Mouse (Mus musculus): ENCODE data around the gene Dnajc9. TPM values are rescaled to one million over a fixed set of nuclear protein-coding genes. Genes with fewer than 3 reads are reported as not detected.

Dnajc9 gene
- polyA plus RNA-seq, 1 experiment from 2014 or later = 262 TPM

DNA sequence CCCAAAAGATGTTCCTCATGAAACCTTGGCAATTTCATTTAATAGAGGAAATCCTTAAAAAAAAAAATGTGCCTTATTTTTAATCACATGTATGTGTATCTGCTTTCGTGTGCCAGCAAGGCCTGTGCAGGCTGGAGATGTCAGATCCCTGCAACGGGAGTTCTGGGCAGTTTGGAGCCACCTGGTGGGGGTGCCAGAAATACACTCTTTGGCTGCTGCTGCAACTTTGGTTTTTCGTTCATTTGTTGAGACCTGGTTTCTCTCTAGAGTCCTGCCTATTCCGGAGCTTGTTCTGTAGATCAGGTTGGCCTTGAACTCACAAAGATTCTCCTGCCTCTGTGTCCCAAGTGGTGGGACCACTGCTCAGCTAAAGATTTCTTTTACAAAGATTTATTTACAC, 10.2 kb upstream of the Dnajc9 start:
- DNase-seq (ENCODE audit: low spot score) (peak; percentile 36), ATAC-seq (ENCODE audit: insufficient number of reproducible peaks, low FRiP score, low TSS enrichment, low read depth) (no peak)
- Histone ChIP-seq H3K9ac (ENCODE audit: low read length) (no peak overlapping the region), H3K4me3 (ENCODE audit: low read depth, low read length) (no peak overlapping the region), H3K27me3 (ENCODE audit: control insufficient read depth, insufficient read depth, low read length) (no peaks in the 10 kb centered on the region), H3K27ac (replicated peaks; ENCODE audit: low read depth, low read length) (no peak overlapping the region), H3K9me3 (ENCODE audit: control insufficient read depth, low read length) (no peaks in the 10 kb centered on the region), H3K4me1 (ENCODE audit: control insufficient read depth, insufficient read depth, low read length) (no peaks in the 10 kb centered on the region), H3K36me3 (ENCODE audit: control insufficient read depth, insufficient read depth, low read length) (no peaks in the 10 kb centered on the region), H3K4me2 (ENCODE audit: low read depth, severe bottlenecking) (no peak overlapping the region)
- WGBS = 55% methylated on average over 4 of the region's 4 CpGs

DNA sequence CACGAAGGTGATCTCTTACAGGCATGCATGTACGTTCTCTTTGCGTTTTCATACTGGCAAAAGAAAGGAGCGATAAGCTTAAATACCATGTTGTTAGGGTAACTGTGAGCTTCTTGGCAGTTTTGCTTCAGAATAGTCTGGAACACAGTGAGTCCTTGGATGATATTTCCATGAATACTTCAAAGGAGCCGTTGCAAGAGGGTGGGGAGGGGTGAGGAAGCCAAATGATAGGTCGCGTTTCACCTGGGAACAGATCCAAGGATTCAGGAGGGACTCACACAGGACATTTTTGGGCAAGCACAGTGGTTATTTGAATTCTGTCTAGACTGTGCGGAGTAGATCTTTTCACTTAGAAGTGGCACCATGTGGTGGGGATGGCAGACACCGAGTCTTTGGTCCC, 8.5 kb upstream of the Dnajc9 start:
- Histone ChIP-seq H3K4me2 (ENCODE audit: low read depth, severe bottlenecking) (no peak overlapping the region), H3K4me1 (ENCODE audit: control insufficient read depth, insufficient read depth, low read length) (no peaks in the 10 kb centered on the region), H3K9ac (ENCODE audit: low read length) (no peak overlapping the region), H3K9me3 (ENCODE audit: control insufficient read depth, low read length) (no peaks in the 10 kb centered on the region), H3K27me3 (ENCODE audit: control insufficient read depth, insufficient read depth, low read length) (no peaks in the 10 kb centered on the region), H3K4me3 (ENCODE audit: low read depth, low read length) (no peak overlapping the region), H3K36me3 (ENCODE audit: control insufficient read depth, insufficient read depth, low read length) (no peaks in the 10 kb centered on the region), H3K27ac (replicated peaks; ENCODE audit: low read depth, low read length) (no peak overlapping the region)
- DNase-seq (ENCODE audit: low spot score) (no peak), ATAC-seq (ENCODE audit: insufficient number of reproducible peaks, low FRiP score, low TSS enrichment, low read depth) (no peak)
- 84% methylated on average over 9 of the region's 9 CpGs for WGBS

DNA sequence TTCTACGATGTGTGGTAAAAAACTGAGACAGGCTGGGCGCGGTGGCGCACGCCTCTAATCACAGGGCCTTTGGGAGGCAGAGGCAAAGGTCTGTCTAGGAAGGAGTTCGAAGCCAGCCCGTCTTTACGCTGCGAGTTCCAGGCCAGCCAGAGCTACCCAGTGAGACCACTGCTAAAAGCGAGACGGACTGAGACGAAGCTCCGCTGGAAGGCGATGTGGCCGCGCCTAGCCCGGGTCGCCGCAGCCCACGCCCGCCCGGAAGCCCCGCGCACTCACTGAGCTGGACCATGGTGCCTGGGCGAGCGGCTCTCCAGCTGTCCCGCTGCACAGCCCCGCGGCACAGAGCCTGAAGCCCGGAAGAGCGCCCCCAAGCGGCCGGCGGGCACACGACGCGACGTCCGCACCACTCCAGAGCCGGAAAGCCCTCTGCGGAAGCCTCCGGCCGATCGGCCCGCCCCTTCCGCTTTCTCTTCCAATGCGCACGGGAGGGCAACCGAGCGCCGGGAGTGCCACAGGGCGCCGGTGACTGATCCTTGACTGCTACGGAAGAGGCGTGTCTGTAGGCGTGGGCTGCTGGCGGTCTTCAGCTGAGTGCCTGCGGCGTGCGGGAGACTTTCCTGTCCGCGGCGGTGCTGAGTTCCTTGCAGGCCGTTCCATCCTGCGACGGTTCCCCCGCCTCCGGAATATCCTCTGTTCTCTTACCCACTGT, 4.6 kb upstream of the Dnajc9 start, which contains the start of gene Mrps16:
Gene Mrps16 (minus strand): TSS at position 430 of the 709 bp plus-strand sequence.
- Histone ChIP-seq H3K9me3 (ENCODE audit: control insufficient read depth, low read length) (no peaks in the 10 kb centered on the region), H3K4me3 (ENCODE audit: low read depth, low read length) (peak within 1 kb of the TSS; percentile 74), H3K9ac (ENCODE audit: low read length) (peak within 1 kb of the TSS; percentile 83), H3K4me1 (ENCODE audit: control insufficient read depth, insufficient read depth, low read length) (0 out of 2 replicates have a peak, but pooled peaks cover 2% of the 10 kb centered on the region), H3K27ac (replicated peaks; ENCODE audit: low read depth, low read length) (peak within 1 kb of the TSS; percentile 73), H3K36me3 (ENCODE audit: control insufficient read depth, insufficient read depth, low read length) (peaks cover 4% of the 10 kb centered on the region), H3K4me2 (ENCODE audit: low read depth, severe bottlenecking) (peak within 1 kb of the TSS; percentile 57), H3K27me3 (ENCODE audit: control insufficient read depth, insufficient read depth, low read length) (no peaks in the 10 kb centered on the region)
- WGBS = under 1% methylated on average over 67 of the region's 68 CpGs
- peak; percentile 95 for DNase-seq (ENCODE audit: low spot score)
- peak; percentile 96 for ATAC-seq (ENCODE audit: insufficient number of reproducible peaks, low FRiP score, low TSS enrichment, low read depth)

DNA sequence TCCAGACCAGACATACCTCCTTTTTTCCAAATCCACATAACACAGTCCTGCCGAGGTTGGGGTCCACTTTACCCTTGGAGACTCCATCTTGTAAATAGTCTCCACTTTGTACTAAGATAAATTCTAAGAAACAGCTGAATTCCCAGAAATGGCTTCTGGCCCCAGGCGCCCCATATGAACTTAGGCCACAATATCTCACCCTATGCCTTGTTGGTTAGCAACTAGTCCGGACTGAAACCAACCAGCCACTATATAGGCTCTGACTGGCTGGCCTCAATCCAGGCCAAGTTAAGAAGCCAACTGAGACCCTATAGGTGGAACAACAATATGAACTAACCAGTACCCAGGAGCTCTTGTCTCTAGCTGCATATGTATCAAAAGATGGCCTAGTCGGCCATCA, 3.6 kb upstream of the Dnajc9 start:
- H3K27me3 ChIP-seq (ENCODE audit: control insufficient read depth, insufficient read depth, low read length) = no peaks in the 10 kb centered on the region
- DNase-seq (ENCODE audit: low spot score) (no peak), ATAC-seq (ENCODE audit: insufficient number of reproducible peaks, low FRiP score, low TSS enrichment, low read depth) (no peak)
- 92% methylated on average over 4 of the region's 4 CpGs for WGBS
- no peak overlapping the region; the same call in 1 of the 2 replicates for H3K4me2 ChIP-seq (ENCODE audit: low read depth, severe bottlenecking)
- H3K27ac ChIP-seq (replicated peaks; ENCODE audit: low read depth, low read length) = no peak overlapping the region
- H3K36me3 ChIP-seq (ENCODE audit: control insufficient read depth, insufficient read depth, low read length) = peaks cover 6% of the 10 kb centered on the region
- H3K9ac ChIP-seq (ENCODE audit: low read length) = no peak overlapping the region
- H3K9me3 ChIP-seq (ENCODE audit: control insufficient read depth, low read length) = no peaks in the 10 kb centered on the region
- peaks cover 9% of the 10 kb centered on the region for H3K4me1 ChIP-seq (ENCODE audit: control insufficient read depth, insufficient read depth, low read length)
- H3K4me3 ChIP-seq (ENCODE audit: low read depth, low read length) = no peak overlapping the region

DNA sequence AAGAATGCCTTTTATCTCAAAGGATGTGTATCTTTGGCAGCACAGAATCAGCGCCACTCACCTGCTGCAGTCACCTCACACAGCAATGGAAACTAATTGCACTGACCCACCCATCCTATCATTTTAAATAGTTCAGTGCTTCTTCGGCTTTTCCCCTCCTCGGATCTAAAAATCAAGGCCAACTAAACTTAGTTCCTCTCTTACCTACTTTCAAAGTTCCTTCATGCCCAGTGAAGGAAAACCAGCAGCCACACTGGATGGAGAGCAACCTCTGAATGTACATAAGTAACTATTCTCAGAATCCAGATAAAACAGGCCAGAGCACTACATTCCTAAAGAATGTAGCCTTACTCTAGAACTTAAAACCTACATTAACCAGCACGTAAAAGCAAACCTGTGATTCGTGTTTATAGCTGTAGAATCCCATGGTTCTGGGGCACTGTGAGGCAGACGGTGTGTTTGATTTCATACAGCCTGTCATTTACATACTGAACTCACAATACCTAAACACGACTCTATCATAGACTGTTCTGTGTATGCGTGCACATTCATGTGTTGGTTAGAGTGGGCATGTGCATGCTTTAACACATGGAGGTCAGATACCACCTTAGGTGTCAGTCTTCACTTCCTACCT, 853 bp upstream of the Dnajc9 start:
- Histone ChIP-seq H3K9ac (ENCODE audit: low read length) (no peak overlapping the region; the same call in 1 of the 2 replicates), H3K9me3 (ENCODE audit: control insufficient read depth, low read length) (no peaks in the 10 kb centered on the region), H3K4me2 (ENCODE audit: low read depth, severe bottlenecking) (peak overlapping the region; percentile 77), H3K27ac (replicated peaks; ENCODE audit: low read depth, low read length) (no peak overlapping the region), H3K36me3 (ENCODE audit: control insufficient read depth, insufficient read depth, low read length) (peaks cover 6% of the 10 kb centered on the region), H3K4me3 (ENCODE audit: low read depth, low read length) (peak overlapping the region; percentile 89), H3K27me3 (ENCODE audit: control insufficient read depth, insufficient read depth, low read length) (no peaks in the 10 kb centered on the region), H3K4me1 (ENCODE audit: control insufficient read depth, insufficient read depth, low read length) (peaks cover 19% of the 10 kb centered on the region)
- WGBS = 91% methylated on average over 8 of the region's 8 CpGs
- DNase-seq (ENCODE audit: low spot score) (no peak), ATAC-seq (ENCODE audit: insufficient number of reproducible peaks, low FRiP score, low TSS enrichment, low read depth) (no peak)

DNA sequence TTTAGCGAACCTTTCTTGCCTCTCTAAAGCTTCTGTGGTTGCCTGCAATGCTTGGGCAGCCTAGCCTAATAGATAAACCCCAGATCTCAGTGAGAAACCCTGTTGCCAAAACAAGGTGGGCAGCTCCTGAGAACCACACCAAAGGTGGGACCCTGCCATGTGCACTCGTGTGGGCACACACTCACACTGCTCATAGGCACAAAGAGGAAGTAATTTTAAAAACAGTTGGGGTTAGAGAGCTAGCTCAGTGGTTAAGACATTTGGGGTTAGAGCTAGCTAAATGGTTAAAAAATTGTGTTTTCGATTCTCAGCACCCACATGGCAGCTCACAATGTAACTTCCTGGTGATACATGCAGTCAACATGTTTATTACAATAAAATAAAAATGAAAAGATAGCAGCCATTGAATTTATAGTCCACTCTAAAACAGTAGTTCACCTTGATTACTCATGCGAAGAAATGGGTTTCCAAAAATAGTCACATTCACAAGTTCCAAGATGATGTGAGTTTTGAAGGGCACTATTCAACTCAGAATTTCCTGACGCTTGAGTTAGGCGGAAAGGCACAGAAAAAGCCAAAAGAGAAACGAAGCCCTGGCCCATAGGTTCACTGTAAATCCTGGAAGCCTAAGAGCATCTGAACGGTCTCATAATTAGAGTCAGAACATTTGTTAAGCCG, 8.8 kb downstream of the Dnajc9 start:
- ATAC-seq (ENCODE audit: insufficient number of reproducible peaks, low FRiP score, low TSS enrichment, low read depth) (no peak), DNase-seq (ENCODE audit: low spot score) (no peak)
- Histone ChIP-seq H3K4me2 (ENCODE audit: low read depth, severe bottlenecking) (no peak overlapping the region), H3K9ac (ENCODE audit: low read length) (no peak overlapping the region), H3K9me3 (ENCODE audit: control insufficient read depth, low read length) (no peaks in the 10 kb centered on the region), H3K4me3 (ENCODE audit: low read depth, low read length) (no peak overlapping the region), H3K27me3 (ENCODE audit: control insufficient read depth, insufficient read depth, low read length) (no peaks in the 10 kb centered on the region), H3K27ac (replicated peaks; ENCODE audit: low read depth, low read length) (no peak overlapping the region), H3K4me1 (ENCODE audit: control insufficient read depth, insufficient read depth, low read length) (no peaks in the 10 kb centered on the region), H3K36me3 (ENCODE audit: control insufficient read depth, insufficient read depth, low read length) (peaks cover 4% of the 10 kb centered on the region; the same call in 1 of the 2 replicates)
- 95% methylated on average over 9 of the region's 9 CpGs for WGBS

DNA sequence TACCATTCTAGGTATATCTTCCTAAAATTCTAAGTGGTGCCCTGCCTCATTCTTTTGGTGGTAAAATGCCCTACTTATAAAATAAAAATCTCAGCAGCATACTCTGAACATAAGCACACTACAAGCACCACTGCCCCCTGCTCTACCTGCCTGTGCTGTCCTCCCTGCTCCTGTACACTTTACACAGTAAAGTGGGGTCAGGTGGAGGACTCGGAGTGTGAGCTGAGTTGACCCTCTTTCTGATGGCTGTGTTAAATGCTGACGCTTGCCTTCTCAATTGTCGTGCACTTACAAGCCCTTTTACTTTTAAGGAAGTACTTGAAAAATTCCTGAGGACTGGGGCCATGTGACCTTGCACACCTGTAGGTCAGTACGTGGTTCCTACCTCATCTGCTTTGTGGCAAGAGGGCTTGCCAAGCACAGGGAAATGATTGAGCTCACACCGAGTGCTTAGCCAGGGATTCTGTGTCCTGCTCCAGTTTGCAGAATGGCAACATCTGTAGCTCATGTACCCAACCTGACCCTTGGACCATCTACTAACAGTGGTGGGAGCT, 9.5 kb downstream of the Dnajc9 start:
- 86% methylated on average over 5 of the region's 5 CpGs for whole genome bisulfite sequencing
- H3K4me1 ChIP-seq (ENCODE audit: control insufficient read depth, insufficient read depth, low read length) = no peaks in the 10 kb centered on the region
- ATAC-seq (ENCODE audit: insufficient number of reproducible peaks, low FRiP score, low TSS enrichment, low read depth) = no peak
- no peak overlapping the region for H3K4me3 ChIP-seq (ENCODE audit: low read depth, low read length)
- DNase-seq (ENCODE audit: low spot score) = no peak
- no peaks in the 10 kb centered on the region for H3K27me3 ChIP-seq (ENCODE audit: control insufficient read depth, insufficient read depth, low read length)
- H3K9me3 ChIP-seq (ENCODE audit: control insufficient read depth, low read length) = no peaks in the 10 kb centered on the region
- H3K36me3 ChIP-seq (ENCODE audit: control insufficient read depth, insufficient read depth, low read length) = peaks cover 2% of the 10 kb centered on the region; the same call in 1 of the 2 replicates
- no peak overlapping the region for H3K27ac ChIP-seq (replicated peaks; ENCODE audit: low read depth, low read length)
- H3K4me2 ChIP-seq (ENCODE audit: low read depth, severe bottlenecking) = no peak overlapping the region
- H3K9ac ChIP-seq (ENCODE audit: low read length) = no peak overlapping the region

DNA sequence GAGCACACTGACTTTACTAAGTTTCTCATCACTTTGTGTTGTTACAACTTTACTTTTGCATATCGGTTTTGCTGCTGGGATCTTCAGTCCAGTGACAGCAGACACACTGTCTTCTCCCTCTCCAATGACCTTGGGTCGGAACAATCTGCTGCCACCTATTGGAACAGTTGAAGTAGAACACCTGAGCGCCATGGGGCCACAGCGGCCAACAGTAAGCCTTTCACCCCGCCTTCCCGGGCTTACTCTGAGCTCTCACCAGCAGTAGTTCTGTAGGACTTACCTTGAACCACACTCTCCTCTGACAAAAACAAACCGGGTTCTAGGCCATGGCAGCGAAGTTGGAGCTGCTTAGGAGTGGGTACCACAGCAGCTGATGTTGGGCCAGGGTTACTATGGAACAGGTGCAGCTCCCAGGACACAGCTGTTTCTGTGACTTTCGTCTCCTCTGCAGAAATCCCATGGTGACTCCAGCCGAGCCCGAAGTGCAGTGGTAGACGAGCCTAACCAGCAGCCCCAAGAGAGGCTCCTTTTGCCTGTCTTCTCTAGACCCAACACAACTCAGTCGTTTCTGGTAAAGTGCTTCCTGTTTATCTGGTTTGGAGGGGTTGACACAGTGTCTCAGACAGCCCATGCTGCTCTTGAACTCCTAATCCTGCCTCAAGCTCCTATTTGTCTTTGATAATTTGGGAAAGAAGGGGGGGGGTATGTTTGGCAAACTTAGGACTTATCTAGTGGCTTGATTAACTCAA, 10.2 kb downstream of the Dnajc9 start:
- no peak overlapping the region for H3K27ac ChIP-seq (replicated peaks; ENCODE audit: low read depth, low read length)
- H3K36me3 ChIP-seq (ENCODE audit: control insufficient read depth, insufficient read depth, low read length) = peaks cover 2% of the 10 kb centered on the region; the same call in 1 of the 2 replicates
- H3K9me3 ChIP-seq (ENCODE audit: control insufficient read depth, low read length) = no peaks in the 10 kb centered on the region
- ATAC-seq (ENCODE audit: insufficient number of reproducible peaks, low FRiP score, low TSS enrichment, low read depth) (no peak), DNase-seq (ENCODE audit: low spot score) (peak; percentile 52)
- WGBS = 43% methylated on average over 13 of the region's 13 CpGs
- H3K4me3 ChIP-seq (ENCODE audit: low read depth, low read length) = no peak overlapping the region
- no peaks in the 10 kb centered on the region for H3K27me3 ChIP-seq (ENCODE audit: control insufficient read depth, insufficient read depth, low read length)
- no peak overlapping the region for H3K4me2 ChIP-seq (ENCODE audit: low read depth, severe bottlenecking)
- H3K9ac ChIP-seq (ENCODE audit: low read length) = no peak overlapping the region
- no peaks in the 10 kb centered on the region for H3K4me1 ChIP-seq (ENCODE audit: control insufficient read depth, insufficient read depth, low read length)
